Mouse (Mus musculus) neural tube, embryonic 13.5 days (tissue): ENCODE results near the gene Frrs1l. TPM values are rescaled to one million over a fixed set of nuclear protein-coding genes. Genes with fewer than 3 reads are reported as not detected.

Experiments used
- ATAC-seq: fragments of 200-750 bp; cut with Nextera tagmentation; 2 replicates; pipeline ENCODE4 v1.8.0; 2017; ENCODE audit warnings: low read depth, mild to moderate bottlenecking, moderate TSS enrichment, moderate library complexity
- H3K27ac ChIP-seq: fragments of 300-500 bp; sonication (generic); replicated peaks from 2 replicates; pipeline ENCODE4 v1.5.1; 2015; ENCODE audit warnings: moderate library complexity, mild to moderate bottlenecking, inconsistent platforms
- H3K27me3 ChIP-seq: fragments of 300-500 bp; sonication (generic); 2 replicates; pipeline ENCODE4 v1.6.1; 2015; ENCODE audit warnings: mild to moderate bottlenecking, inconsistent platforms
- H3K36me3 ChIP-seq: fragments of 300-500 bp; sonication (generic); 2 replicates; pipeline ENCODE4 v1.6.1; 2015; ENCODE audit warnings: mild to moderate bottlenecking, inconsistent platforms
- H3K4me1 ChIP-seq: fragments of 300-500 bp; sonication (generic); replicated peaks from 2 replicates; pipeline ENCODE4 v1.6.1; 2015; ENCODE audit warnings: inconsistent platforms
- H3K4me2 ChIP-seq: fragments of 300-500 bp; sonication (generic); 2 replicates; pipeline ENCODE4 v1.6.1; 2015; ENCODE audit warnings: inconsistent platforms, mild to moderate bottlenecking, moderate library complexity
- H3K4me3 ChIP-seq: fragments of 300-500 bp; sonication (generic); 2 replicates; pipeline ENCODE4 v1.5.1; 2015; ENCODE audit warnings: mild to moderate bottlenecking, inconsistent platforms
- H3K9ac ChIP-seq: fragments of 300-500 bp; sonication (generic); 2 replicates; pipeline ENCODE4 v1.6.1; 2015; ENCODE audit warnings: moderate library complexity, mild to moderate bottlenecking, inconsistent platforms
- H3K9me3 ChIP-seq: fragments of 300-500 bp; sonication (generic); 2 replicates; pipeline ENCODE4 v1.6.1; 2016; ENCODE audit warnings: inconsistent platforms
- WGBS: fragments of 180-500 bp; shearing (Covaris S2); methylation state at CpG from one replicate; pipeline ENCODE4 v1.1.7; 2015; 5-methylcytosine and 5-hydroxymethylcytosine counted together
- polyA plus RNA-seq: library from polyadenylated mRNA; unstranded; fragments of >200 nt; fragmentation: Nextera tagmentation; extraction: Ambion mirVana; gene quantifications from 2 replicates; pipeline ENCODE4 v1.2.1, GENCODE M21; 2015

The Frrs1l gene
- polyA plus RNA-seq, 1 experiment from 2014 or later, result 13.8 TPM

DNA sequence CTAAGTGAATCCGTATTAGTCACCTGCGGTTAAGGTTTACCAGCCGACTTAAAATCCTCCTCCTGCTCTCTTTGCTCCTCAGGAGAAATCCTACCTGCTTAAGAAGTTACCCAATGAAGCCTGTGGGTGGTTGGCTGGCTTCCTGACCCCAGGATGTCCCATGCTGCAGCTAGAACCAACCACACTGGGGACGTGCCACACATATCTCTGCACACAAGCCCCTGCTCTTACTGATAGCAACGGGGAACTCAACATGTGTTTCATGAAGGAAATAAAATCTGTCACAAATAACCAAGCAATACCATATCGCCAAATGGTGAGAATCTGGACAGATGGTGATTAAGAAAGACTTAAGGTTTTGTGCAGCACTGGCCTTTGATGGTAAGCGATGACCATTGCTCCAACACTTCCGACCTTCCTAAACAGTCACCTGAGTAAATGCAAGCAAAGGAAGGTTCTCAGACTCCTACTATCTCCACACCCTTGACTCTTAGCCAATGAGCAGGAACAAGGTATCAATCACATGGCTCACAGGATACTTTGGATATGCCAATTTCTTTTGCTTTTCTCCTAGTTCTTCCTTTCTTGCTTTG is 21.4 kb upstream of the Frrs1l start:
- H3K9me3 ChIP-seq, result no peaks in the 10 kb centered on the region
- H3K27ac ChIP-seq, result no peak overlapping the region
- 77% methylated on average over 8 of the region's 8 CpGs for WGBS
- ATAC-seq, result no peak
- H3K36me3 ChIP-seq, result no peaks in the 10 kb centered on the region
- no peaks in the 10 kb centered on the region for H3K27me3 ChIP-seq
- no peak overlapping the region for H3K4me3 ChIP-seq
- no peak overlapping the region for H3K4me2 ChIP-seq
- H3K4me1 ChIP-seq, result 0 out of 2 replicates have a peak, but pooled peaks cover under 1% of the 10 kb centered on the region
- H3K9ac ChIP-seq, result no peak overlapping the region

DNA sequence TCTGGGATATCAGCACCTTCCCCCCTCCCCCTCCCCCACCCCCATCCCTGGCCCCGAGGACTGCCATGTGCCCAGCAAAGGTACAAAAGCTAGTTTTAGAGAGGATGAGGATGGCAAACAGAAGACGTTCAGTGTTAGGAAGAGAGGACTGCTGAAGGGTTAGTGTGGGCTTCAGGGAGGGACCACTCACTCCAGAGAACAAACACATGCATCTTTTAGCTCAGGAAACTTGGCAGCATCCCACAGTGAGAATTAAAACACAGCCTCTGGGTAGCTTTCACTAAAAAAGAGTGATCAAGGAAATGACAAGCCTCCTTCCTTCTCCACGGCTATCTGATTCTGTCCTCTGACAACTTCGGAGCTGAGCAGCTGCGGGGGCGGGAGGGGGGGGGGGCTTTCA is 20.7 kb upstream of the Frrs1l start:
- ATAC-seq, result no peak
- Histone ChIP-seq H3K4me1 (no peaks in the 10 kb centered on the region), H3K9ac (no peak overlapping the region), H3K27ac (no peak overlapping the region), H3K27me3 (no peaks in the 10 kb centered on the region), H3K36me3 (no peaks in the 10 kb centered on the region), H3K9me3 (no peaks in the 10 kb centered on the region), H3K4me2 (no peak overlapping the region), H3K4me3 (no peak overlapping the region)
- WGBS, result 34% methylated on average over 6 of the region's 6 CpGs

DNA sequence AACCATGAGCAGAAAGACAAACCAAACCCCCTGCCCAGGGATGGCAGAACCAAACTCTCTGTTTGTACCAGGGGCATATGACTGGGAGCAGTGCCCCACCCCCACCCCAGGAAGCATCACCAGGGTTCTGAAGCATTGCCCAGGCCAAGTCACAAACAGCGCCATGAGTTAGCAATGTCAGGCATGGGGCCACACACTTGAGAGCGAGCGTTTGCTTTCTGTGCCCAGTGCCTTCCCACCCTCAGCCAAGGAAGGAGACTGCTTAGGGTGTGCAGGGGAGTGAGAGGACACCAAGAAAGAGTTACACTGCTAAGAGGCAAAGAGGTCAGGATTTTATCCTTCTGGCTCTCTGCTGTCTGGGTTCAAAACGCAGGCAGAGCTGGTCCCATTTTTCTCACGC is 20.2 kb upstream of the Frrs1l start:
- Histone ChIP-seq H3K4me3 (no peak overlapping the region), H3K27me3 (no peaks in the 10 kb centered on the region), H3K9ac (no peak overlapping the region), H3K4me1 (no peaks in the 10 kb centered on the region), H3K4me2 (no peak overlapping the region), H3K36me3 (no peaks in the 10 kb centered on the region), H3K27ac (no peak overlapping the region), H3K9me3 (no peaks in the 10 kb centered on the region)
- ATAC-seq, result no peak
- WGBS, result 67% methylated on average over 5 of the region's 5 CpGs

GRCm38 (mm10) chr4:57007717-57008116 is 17.5 kb upstream of the Frrs1l start:
- Histone ChIP-seq H3K4me2 (no peak overlapping the region), H3K9ac (no peak overlapping the region), H3K27me3 (no peaks in the 10 kb centered on the region), H3K4me3 (no peak overlapping the region), H3K9me3 (no peaks in the 10 kb centered on the region), H3K36me3 (no peaks in the 10 kb centered on the region), H3K4me1 (peaks cover 5% of the 10 kb centered on the region; the same call in 1 of the 2 replicates), H3K27ac (no peak overlapping the region)
- ATAC-seq, result no peak
- 82% methylated on average over 9 of the region's 9 CpGs for WGBS

DNA sequence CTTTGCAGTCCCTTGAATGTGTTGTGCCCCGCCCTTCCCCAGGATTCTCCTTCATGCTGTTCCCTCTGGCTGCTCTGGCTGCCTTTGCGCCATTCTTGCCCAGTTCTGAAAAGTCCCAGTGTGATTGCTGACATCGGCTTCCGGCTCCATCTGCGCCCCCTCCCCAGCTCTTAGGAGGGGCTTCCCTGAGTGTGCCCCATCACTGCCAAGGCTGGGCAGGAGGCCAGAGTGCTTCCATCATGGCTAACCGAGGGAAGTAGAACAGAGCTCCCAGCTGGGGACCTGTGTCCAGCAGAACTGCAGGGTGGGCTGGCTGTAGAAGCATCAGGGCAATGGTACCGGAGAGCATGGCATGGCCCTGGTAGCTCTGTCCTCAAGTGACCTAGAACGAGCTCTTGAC is 14.8 kb upstream of the Frrs1l start:
- no peak overlapping the region for H3K27ac ChIP-seq
- H3K9me3 ChIP-seq, result no peaks in the 10 kb centered on the region
- H3K27me3 ChIP-seq, result no peaks in the 10 kb centered on the region
- H3K4me1 ChIP-seq, result peaks cover 5% of the 10 kb centered on the region; the same call in 1 of the 2 replicates
- WGBS, result 62% methylated on average over 8 of the region's 8 CpGs
- no peak overlapping the region for H3K4me3 ChIP-seq
- H3K36me3 ChIP-seq, result no peaks in the 10 kb centered on the region
- peak; percentile 72; the same call in 1 of the 2 replicates for ATAC-seq
- no peak overlapping the region for H3K9ac ChIP-seq
- H3K4me2 ChIP-seq, result no peak overlapping the region

DNA sequence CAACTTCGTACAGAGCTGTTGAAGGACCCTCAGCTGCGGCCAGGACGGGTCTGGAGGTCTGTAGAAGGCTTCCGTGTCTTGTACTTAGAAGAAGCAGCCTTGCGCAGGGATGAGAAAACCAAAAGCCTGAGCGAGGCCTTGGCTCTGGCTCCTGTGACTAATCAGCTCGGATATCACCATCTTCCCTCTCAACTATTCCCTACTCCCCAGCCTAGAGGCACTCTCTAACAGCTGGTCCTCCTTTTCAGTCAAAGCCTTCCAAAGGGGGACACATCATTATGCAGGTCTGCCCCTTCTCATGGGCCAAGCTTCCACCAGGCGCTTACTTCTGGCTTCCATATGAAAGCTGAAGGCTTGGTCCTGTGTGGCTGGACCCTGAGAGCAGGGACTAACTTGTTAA is 13.7 kb upstream of the Frrs1l start:
- Histone ChIP-seq H3K36me3 (no peaks in the 10 kb centered on the region), H3K27me3 (no peaks in the 10 kb centered on the region), H3K4me2 (no peak overlapping the region), H3K4me1 (peaks cover 5% of the 10 kb centered on the region; the same call in 1 of the 2 replicates), H3K9me3 (no peaks in the 10 kb centered on the region), H3K9ac (no peak overlapping the region), H3K27ac (no peak overlapping the region), H3K4me3 (no peak overlapping the region)
- no peak for ATAC-seq
- 86% methylated on average over 8 of the region's 8 CpGs for WGBS

DNA sequence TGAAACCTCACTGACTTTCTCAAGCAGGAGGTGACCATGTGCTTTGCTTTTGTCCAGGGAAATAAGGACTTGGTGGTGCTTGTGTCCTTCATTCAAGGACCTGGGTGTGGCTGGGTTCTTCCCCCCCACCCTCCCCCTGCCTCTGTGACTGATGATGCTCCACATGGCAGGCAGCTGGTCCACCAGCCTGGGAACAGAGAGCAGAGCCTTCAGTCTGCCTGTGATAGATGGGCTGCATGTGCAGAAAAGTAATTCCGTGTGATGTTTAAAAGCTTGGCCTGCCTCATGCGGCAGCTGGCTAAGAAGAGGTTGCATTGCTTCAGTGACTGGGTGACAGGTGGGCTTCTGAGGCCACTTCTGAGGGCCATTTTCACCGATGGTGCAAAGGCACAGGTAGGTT is 12.6 kb upstream of the Frrs1l start:
- 0 out of 2 replicates have a peak, but pooled peaks have one; percentile 7 for ATAC-seq
- H3K4me1 ChIP-seq, result peaks cover 5% of the 10 kb centered on the region; the same call in 1 of the 2 replicates
- H3K9ac ChIP-seq, result no peak overlapping the region
- H3K4me2 ChIP-seq, result no peak overlapping the region
- H3K9me3 ChIP-seq, result no peaks in the 10 kb centered on the region
- 24% methylated on average over 3 of the region's 3 CpGs for WGBS
- H3K4me3 ChIP-seq, result no peak overlapping the region
- H3K36me3 ChIP-seq, result no peaks in the 10 kb centered on the region
- no peaks in the 10 kb centered on the region for H3K27me3 ChIP-seq
- no peak overlapping the region for H3K27ac ChIP-seq

DNA sequence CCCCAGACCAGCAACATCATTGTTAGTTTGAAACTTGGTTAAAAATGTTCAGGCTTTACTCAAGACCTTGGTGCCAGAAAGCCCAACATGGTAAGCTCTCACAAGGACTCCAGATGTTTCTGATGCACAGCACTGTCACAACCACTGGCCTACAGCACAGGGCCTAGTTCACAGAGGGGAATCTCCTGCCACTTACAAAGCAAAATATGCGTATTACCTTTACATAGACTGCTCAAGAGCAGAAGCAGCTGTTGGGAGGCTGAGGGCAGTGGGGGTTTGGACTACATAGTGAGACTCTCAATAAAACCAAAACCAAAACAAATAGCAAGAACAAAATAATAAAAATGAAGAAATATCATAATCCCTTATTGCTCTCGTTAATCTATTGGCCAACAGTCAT is 11.2 kb upstream of the Frrs1l start:
- Histone ChIP-seq H3K9ac (no peak overlapping the region), H3K27ac (no peak overlapping the region), H3K36me3 (peaks cover 3% of the 10 kb centered on the region; the same call in 1 of the 2 replicates), H3K4me2 (no peak overlapping the region), H3K4me3 (no peak overlapping the region), H3K9me3 (0 out of 2 replicates have a peak, but pooled peaks cover 3% of the 10 kb centered on the region), H3K27me3 (no peaks in the 10 kb centered on the region), H3K4me1 (peaks cover 5% of the 10 kb centered on the region; the same call in 1 of the 2 replicates)
- WGBS, result 87% methylated on average over 2 of the region's 2 CpGs
- no peak for ATAC-seq

GRCm38 (mm10) chr4:56993331-56993730 is 3.1 kb upstream of the Frrs1l start:
- Histone ChIP-seq H3K27me3 (peaks cover 10% of the 10 kb centered on the region), H3K4me2 (no peak overlapping the region), H3K9me3 (0 out of 2 replicates have a peak, but pooled peaks cover 4% of the 10 kb centered on the region), H3K4me3 (no peak overlapping the region), H3K9ac (no peak overlapping the region), H3K27ac (no peak overlapping the region), H3K36me3 (peaks cover 4% of the 10 kb centered on the region; the same call in 1 of the 2 replicates), H3K4me1 (peaks cover 14% of the 10 kb centered on the region)
- ATAC-seq, result no peak
- 89% methylated on average over 7 of the region's 7 CpGs for WGBS

- Histone ChIP-seq H3K36me3 (peaks cover 4% of the 10 kb centered on the region; the same call in 1 of the 2 replicates), H3K4me2 (no peak overlapping the region), H3K27me3 (peaks cover 10% of the 10 kb centered on the region), H3K4me1 (peaks cover 14% of the 10 kb centered on the region), H3K9ac (no peak overlapping the region), H3K27ac (no peak overlapping the region), H3K4me3 (no peak overlapping the region), H3K9me3 (0 out of 2 replicates have a peak, but pooled peaks cover 4% of the 10 kb centered on the region)
- ATAC-seq, result no peak
- 82% methylated on average over 2 of the region's 2 CpGs for WGBS
Observed at GRCm38 (mm10) chr4:56991951-56992350, 1.8 kb upstream of the Frrs1l start.

DNA sequence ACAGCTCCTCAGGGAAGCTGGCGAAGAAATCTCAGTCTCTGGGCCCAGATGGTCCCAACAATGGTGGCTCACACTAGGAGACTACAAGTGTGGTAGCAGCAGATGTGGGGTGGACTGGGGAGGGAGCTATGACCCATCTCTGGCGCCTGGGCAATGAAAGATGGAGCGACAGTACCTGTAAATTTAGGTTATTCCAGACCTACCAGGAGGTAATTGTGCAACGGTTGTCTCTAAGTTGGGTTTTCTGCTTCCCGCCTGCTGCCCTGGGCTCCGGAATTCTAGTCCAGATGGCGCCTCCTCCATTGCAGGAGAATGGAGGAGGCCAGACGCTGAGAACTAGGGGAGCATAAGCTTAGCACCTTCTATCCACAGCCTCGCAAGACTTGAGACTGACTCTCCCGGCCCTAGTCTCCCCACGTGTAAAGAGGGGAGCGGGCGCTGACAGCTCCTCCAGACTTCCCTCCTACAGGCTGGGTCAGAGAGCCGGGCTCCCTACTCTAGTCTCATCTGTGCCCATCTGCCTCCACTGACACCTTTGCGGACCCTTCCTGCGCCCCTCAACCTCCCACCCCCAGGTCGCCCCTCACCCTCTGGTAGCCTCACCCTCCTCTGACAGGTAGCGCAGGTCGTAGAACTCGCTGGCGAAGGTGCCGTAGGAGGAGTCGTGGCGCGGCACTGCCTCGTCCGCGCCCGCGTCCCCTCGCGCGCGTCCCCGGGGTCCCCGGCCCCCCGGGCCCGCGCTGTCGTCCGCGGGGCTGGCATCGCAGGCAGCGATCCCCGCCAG is 568 bp downstream of the Frrs1l start:
- WGBS, result 2% methylated on average over 45 of the region's 45 CpGs

GRCm38 (mm10) chr4:56965586-56966179 is 24.5 kb downstream of the Frrs1l start:
- no peaks in the 10 kb centered on the region for H3K9me3 ChIP-seq
- no peak overlapping the region for H3K27ac ChIP-seq
- peaks cover 47% of the 10 kb centered on the region for H3K36me3 ChIP-seq
- H3K4me3 ChIP-seq, result no peak overlapping the region
- no peak overlapping the region for H3K9ac ChIP-seq
- peaks cover 7% of the 10 kb centered on the region; the same call in 1 of the 2 replicates for H3K4me1 ChIP-seq
- WGBS, result 75% methylated on average over 7 of the region's 7 CpGs
- H3K27me3 ChIP-seq, result no peaks in the 10 kb centered on the region
- H3K4me2 ChIP-seq, result no peak overlapping the region
- no peak for ATAC-seq

More for the DNA sequence above, 568 bp downstream of the Frrs1l start:
- peak; percentile 85 for ATAC-seq
- Histone ChIP-seq H3K4me3 (peak overlapping the region; percentile 75), H3K4me2 (peak overlapping the region; percentile 89), H3K4me1 (peaks cover 20% of the 10 kb centered on the region), H3K27ac (peak overlapping the region; percentile 82), H3K36me3 (no peaks in the 10 kb centered on the region), H3K9ac (peak overlapping the region; percentile 89), H3K9me3 (no peaks in the 10 kb centered on the region), H3K27me3 (peaks cover 10% of the 10 kb centered on the region)
